Mouse (Mus musculus) layer of hippocampus, adult 11-12 months (tissue): ENCODE measurements at regions not wholly inside any gene's neighbourhood (a gene's known extent, or its start where the extent isn't known, plus 50 kb on each side); places are given as distances from the start of the nearest gene placed in this dataset.

Experiments
- DNase-seq: peaks from one replicate; pipeline ENCODE4 v3.0.0; 2022; ENCODE audit warnings: low spot score

GRCm38 (mm10) chr8:93689832-93690471, 119.8 kb upstream of the Gnao1 start:
- DNase-seq = no peak

- no peak for DNase-seq
Measured at GRCm38 (mm10) chr8:93691375-93691774, 118.4 kb upstream of the Gnao1 start.

GRCm38 (mm10) chr8:93691826-93692225, 117.9 kb upstream of the Gnao1 start:
- no peak for DNase-seq

- no peak for DNase-seq
Measured at GRCm38 (mm10) chr8:93697206-93697605, 112.6 kb upstream of the Gnao1 start.

DNA sequence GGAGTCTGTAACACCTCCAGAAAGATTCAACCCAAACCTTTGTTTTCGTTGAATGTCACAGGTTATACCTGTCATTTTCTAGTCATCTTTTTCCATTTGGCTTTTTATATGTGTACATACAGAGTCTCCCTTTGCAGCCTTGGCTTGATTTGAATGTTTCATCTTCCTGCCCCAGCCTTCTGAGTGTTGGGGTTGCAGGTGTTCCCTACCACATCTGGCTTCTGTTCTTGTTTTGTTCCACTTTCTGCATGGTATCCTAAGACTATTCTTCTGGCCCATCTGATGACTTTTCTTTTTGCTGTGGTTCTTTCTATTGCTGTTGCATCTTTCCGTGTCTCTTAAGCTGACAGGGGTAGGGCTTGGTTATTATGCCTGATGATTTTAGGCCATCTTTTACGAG, 111.3 kb upstream of the Gnao1 start:
- DNase-seq = no peak

GRCm38 (mm10) chr8:93701391-93701790, 108.4 kb upstream of the Gnao1 start:
- no peak for DNase-seq

GRCm38 (mm10) chr8:93712066-93712706, 97.6 kb upstream of the Gnao1 start:
- DNase-seq = no peak

- no peak for DNase-seq
Measured at GRCm38 (mm10) chr8:93713221-93713620, 96.5 kb upstream of the Gnao1 start.

DNA sequence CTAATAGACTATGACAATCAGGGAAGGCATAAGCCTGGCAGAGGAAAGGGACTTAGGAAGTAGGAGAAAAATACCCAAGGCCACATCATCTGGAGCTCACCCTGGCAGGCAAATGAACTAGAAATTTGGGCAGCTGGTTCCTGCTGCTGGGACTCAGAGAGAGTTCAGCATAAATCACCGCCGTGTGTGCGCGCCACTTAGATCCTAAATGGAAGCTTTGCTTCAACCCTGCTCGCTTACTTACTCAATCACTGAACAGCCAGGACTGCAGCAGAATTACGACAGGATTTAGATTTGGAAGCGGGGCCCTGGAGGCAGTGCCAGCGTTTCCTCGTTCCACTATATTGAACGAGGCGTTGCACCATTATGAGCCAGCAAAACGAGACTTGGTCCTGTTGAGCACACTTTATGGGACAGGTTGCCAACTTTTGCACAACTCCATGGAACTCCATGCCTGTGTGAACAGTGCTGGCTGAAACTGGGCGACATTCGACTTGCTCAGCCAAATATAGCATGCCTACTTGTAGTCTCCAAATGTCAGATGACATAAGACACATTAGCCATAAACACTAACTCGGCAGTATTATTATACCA, 84.8 kb upstream of the Gnao1 start:
- no peak for DNase-seq

DNA sequence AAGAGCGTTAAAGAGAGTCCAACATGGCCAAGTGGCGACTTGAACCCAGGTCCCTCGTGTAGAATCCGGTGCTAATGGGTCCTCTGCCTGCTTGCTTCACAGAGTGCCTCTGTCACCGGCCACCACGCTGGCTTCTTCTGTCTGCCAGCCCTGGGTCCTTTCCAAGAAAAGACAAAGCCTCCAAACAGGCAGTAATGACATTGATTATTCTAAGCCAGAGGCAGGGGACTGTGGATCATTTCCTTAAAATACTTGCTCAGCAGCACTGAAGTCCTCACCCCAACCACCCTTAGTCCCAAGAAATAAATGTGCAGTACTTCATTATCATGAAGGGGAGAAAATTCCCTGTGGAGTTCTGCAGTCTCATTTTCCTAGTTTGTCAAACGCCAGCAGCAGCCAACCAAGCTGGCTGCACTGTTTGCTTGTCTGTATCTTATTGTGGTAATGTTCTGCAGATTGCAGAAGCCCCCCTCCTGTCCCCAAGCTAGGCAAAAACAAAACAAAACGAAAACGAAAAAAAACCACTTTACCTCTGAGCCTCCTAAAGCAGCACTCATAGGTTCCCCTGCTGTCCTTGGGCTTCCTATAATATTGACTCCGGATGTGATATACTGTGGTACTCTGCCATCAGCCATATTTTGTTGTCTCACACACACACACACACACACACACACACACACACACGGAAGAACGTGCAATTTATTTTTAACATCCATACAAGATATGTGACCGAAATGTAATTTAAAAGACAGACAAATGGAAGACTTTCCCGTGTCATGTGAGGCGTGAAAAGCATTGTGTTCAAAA, 80.4 kb upstream of the Gnao1 start:
- peak; percentile 62 for DNase-seq

- no peak for DNase-seq
Measured at GRCm38 (mm10) chr8:93730738-93731700, 78.7 kb upstream of the Gnao1 start.

DNA sequence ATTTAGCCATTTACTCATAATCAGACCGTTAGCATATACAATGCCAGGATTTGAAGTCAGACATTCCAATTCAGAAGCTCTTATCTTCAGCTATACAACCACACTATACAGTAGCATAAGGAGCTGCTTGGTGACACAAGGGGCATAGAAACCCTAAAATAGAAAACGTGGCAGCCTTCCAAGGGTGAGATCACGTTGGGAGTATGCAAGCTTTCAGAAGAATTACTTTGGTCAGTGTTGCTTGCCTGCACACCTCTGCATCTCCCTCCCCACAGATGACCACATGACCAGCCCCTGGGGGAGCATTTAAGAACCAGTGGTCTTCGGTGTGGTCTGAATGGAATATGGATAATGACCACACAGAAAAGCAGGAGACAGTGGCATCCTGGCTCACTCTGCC, 74.9 kb upstream of the Gnao1 start:
- DNase-seq = no peak

- no peak for DNase-seq
Measured at GRCm38 (mm10) chr8:93740281-93740680, 69.5 kb upstream of the Gnao1 start.

GRCm38 (mm10) chr8:93748720-93749119, 61.0 kb upstream of the Gnao1 start:
- no peak for DNase-seq

DNA sequence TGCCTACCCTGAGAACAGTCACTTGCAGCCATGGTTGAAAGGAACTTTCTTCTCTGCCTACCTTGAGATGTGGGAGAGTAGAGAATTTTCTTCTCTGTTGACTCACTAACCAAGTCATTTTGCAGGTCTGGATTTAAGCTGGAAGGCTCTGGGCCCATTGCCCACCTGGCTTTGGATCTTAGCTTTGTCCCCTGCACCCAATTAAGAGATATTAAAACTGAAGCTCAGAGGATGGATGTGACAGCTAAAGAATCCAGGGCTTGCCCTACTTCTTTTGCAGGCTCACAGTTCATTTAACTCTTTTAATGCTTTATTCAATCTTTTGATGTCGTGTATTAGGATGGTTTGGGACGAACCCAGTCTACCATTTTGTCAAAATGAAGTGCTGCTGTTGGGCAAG, 58.8 kb upstream of the Gnao1 start:
- DNase-seq = no peak

DNA sequence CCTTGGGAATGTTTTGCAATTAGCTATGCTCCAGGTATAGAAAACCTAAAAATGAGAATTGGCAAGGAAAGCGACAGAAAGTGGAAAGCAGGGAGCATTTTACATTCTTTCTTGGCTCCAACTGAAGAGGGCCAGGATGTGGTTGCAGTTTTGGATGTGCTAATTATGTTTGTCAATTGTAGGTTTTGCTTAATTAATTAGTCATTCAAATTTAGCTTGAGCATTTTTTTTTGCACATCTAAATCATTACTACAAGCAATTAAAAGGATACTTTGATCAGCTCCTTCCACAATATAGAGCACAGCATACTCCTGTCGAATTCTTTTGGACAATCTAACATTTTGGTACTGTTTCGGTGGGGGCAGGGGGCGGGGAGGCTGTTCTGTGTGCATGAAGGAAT, 53.8 kb upstream of the Gnao1 start:
- DNase-seq = no peak
